Mouse (Mus musculus) MEL (cell line): ENCODE measurements around the gene Lrrk2. TPM values are rescaled to one million over a fixed set of nuclear protein-coding genes. Genes with fewer than 3 reads are reported as not detected.

Source experiments
- DNase-seq: peaks from one replicate; pipeline ENCODE4 v3.0.0; 2011; ENCODE audit warnings: low read depth, low spot score
- H3K27ac ChIP-seq: 2 replicates; pipeline ENCODE4 v1.5.1; 2012; ENCODE audit warnings: low read depth, mild to moderate bottlenecking, control low read depth, low read length, moderate library complexity; ENCODE audit not compliant: control insufficient read depth
- H3K27me3 ChIP-seq, 2 experiments: fragments of 150-350 bp in 1 of 2; sonication (generic) in 1 of 2; 2 replicates each; pipeline ENCODE4 v1.6.1; 2012; ENCODE audit warnings: low read length in 2 of 2, mild to moderate bottlenecking in 2 of 2, improper control_type of control experiment in 1 of 2, moderate library complexity in 1 of 2; ENCODE audit not compliant: insufficient read depth in 2 of 2, control insufficient read depth in 1 of 2
- H3K36me3 ChIP-seq, 2 experiments: 2 replicates each; pipeline ENCODE4 v1.6.1; 2012 to 2014; ENCODE audit warnings: low read length in 2 of 2, improper control_type of control experiment in 1 of 2, inconsistent platforms in 1 of 2, mild to moderate bottlenecking in 1 of 2; ENCODE audit not compliant: insufficient read depth in 2 of 2, control insufficient read depth in 1 of 2
- H3K4me1 ChIP-seq, 2 experiments: fragments of 150-350 bp in 1 of 2; sonication (generic) in 1 of 2; 2 replicates each; pipeline ENCODE4 v1.6.1; 2012; ENCODE audit warnings: low read length in 2 of 2, improper control_type of control experiment in 1 of 2, mild to moderate bottlenecking in 1 of 2; ENCODE audit not compliant: insufficient read depth in 2 of 2, control insufficient read depth in 1 of 2
- H3K4me3 ChIP-seq, 2 experiments: fragments of 150-350 bp in 1 of 2; sonication (generic) in 1 of 2; 2 replicates each; pipeline ENCODE4 v1.5.1; 2012; ENCODE audit warnings: low read depth in 2 of 2, low read length in 2 of 2, mild to moderate bottlenecking in 2 of 2, moderate library complexity in 2 of 2, control low read depth in 1 of 2, improper control_type of control experiment in 1 of 2; ENCODE audit not compliant: control insufficient read depth in 1 of 2, insufficient read depth in 1 of 2
- H3K79me2 ChIP-seq: 2 replicates; pipeline ENCODE4 v1.6.1; 2012; ENCODE audit warnings: mild to moderate bottlenecking, low read length, moderate library complexity; ENCODE audit not compliant: control insufficient read depth, poor library complexity, insufficient read depth
- H3K9ac ChIP-seq: 2 replicates; pipeline ENCODE4 v1.6.1; 2012; ENCODE audit warnings: low read depth, mild to moderate bottlenecking, control low read depth, low read length, moderate library complexity; ENCODE audit not compliant: control insufficient read depth, poor library complexity, severe bottlenecking
- H3K9me3 ChIP-seq: fragments of 150-350 bp; sonication (generic); replicated peaks from 2 replicates; pipeline ENCODE4 v1.6.1; 2012; ENCODE audit warnings: mild to moderate bottlenecking, low read length, improper control_type of control experiment, moderate library complexity; ENCODE audit not compliant: insufficient read depth
- BHLHE40 ChIP-seq: IDR thresholded peaks from 2 replicates; pipeline ENCODE4 v1.6.1; 2012; ENCODE audit warnings: low read depth, mild to moderate bottlenecking, inconsistent platforms, low read length, improper control_type of control experiment, borderline replicate concordance
- CHD1 ChIP-seq: IDR thresholded peaks from 2 replicates; pipeline ENCODE4 v1.6.1; 2012; ENCODE audit warnings: low read depth, mild to moderate bottlenecking, inconsistent platforms, low read length, improper control_type of control experiment
- CTCF ChIP-seq, 3 experiments: IDR thresholded peaks in 2 of 3; conservative IDR thresholded peaks in 1 of 3; 2 replicates each; pipeline ENCODE4 v1.5.1; 2011 to 2012; ENCODE audit warnings: low read length in 3 of 3, low read depth in 2 of 3, mild to moderate bottlenecking in 2 of 3, improper control_type of control experiment in 1 of 3, inconsistent platforms in 1 of 3, mixed read lengths in 1 of 3, moderate library complexity in 1 of 3; ENCODE audit not compliant: control insufficient read depth in 1 of 3, insufficient read depth in 1 of 3, poor library complexity in 1 of 3, severe bottlenecking in 1 of 3
- ELF1 ChIP-seq: IDR thresholded peaks from 2 replicates; pipeline ENCODE4 v1.6.1; 2014; ENCODE audit warnings: low read depth, mild to moderate bottlenecking, inconsistent platforms, low read length, improper control_type of control experiment, moderate library complexity
- GABPA ChIP-seq: IDR thresholded peaks from 2 replicates; pipeline ENCODE4 v1.6.1; 2012; ENCODE audit warnings: low read depth, mild to moderate bottlenecking, inconsistent platforms, low read length, improper control_type of control experiment, moderate library complexity
- GATA1 ChIP-seq: IDR thresholded peaks from 2 replicates; pipeline ENCODE4 v1.6.1; 2011; ENCODE audit warnings: low read depth, low read length, improper control_type of control experiment
- HCFC1 ChIP-seq: IDR thresholded peaks from 2 replicates; pipeline ENCODE4 v1.6.1; 2012; ENCODE audit warnings: low read depth, mild to moderate bottlenecking, inconsistent platforms, low read length, improper control_type of control experiment, moderate library complexity
- KAT2A ChIP-seq: conservative IDR thresholded peaks from 2 replicates; pipeline ENCODE4 v1.6.1; 2012; ENCODE audit warnings: low read depth, low read length, improper control_type of control experiment, inconsistent platforms
- MAFK ChIP-seq: IDR thresholded peaks from 2 replicates; pipeline ENCODE4 v1.6.1; 2011; ENCODE audit warnings: low read depth, mild to moderate bottlenecking, low read length, improper control_type of control experiment, borderline replicate concordance
- MAZ ChIP-seq: IDR thresholded peaks from 2 replicates; pipeline ENCODE4 v1.6.1; 2012; ENCODE audit warnings: low read depth, mild to moderate bottlenecking, inconsistent platforms, low read length, improper control_type of control experiment
- MEF2A ChIP-seq: IDR thresholded peaks from 2 replicates; pipeline ENCODE4 v1.6.1; 2014; ENCODE audit warnings: low read depth, mild to moderate bottlenecking, inconsistent platforms, low read length, improper control_type of control experiment; ENCODE audit not compliant: poor library complexity, insufficient replicate concordance, severe bottlenecking; ENCODE audit errors: extremely low read depth
- MYB ChIP-seq: IDR thresholded peaks from 2 replicates; pipeline ENCODE4 v1.6.1; 2011; ENCODE audit warnings: mild to moderate bottlenecking, low read depth, low read length, improper control_type of control experiment
- NELFE ChIP-seq: IDR thresholded peaks from 2 replicates; pipeline ENCODE4 v1.6.1; 2011; ENCODE audit warnings: low read depth, low read length, improper control_type of control experiment
- NRF1 ChIP-seq: IDR thresholded peaks from 2 replicates; pipeline ENCODE4 v1.6.1; 2014; ENCODE audit warnings: low read depth, mild to moderate bottlenecking, inconsistent platforms, low read length, improper control_type of control experiment, moderate library complexity; ENCODE audit not compliant: poor library complexity, insufficient read depth, severe bottlenecking
- POLR2AphosphoS2 ChIP-seq: IDR thresholded peaks from 2 replicates; pipeline ENCODE4 v1.6.1; 2011; ENCODE audit warnings: low read length, improper control_type of control experiment
- RAD21 ChIP-seq: IDR thresholded peaks from 2 replicates; pipeline ENCODE4 v1.6.1; 2011; ENCODE audit warnings: mild to moderate bottlenecking, low read depth, low read length, improper control_type of control experiment
- RCOR1 ChIP-seq: IDR thresholded peaks from 2 replicates; pipeline ENCODE4 v1.6.1; 2012; ENCODE audit warnings: low read depth, mild to moderate bottlenecking, inconsistent platforms, low read length, improper control_type of control experiment
- SIN3A ChIP-seq: IDR thresholded peaks from 2 replicates; pipeline ENCODE4 v1.6.1; 2012; ENCODE audit warnings: low read length, improper control_type of control experiment, inconsistent platforms
- SMC3 ChIP-seq: IDR thresholded peaks from 2 replicates; pipeline ENCODE4 v1.6.1; 2011; ENCODE audit warnings: low read depth, low read length, improper control_type of control experiment
- ZMIZ1 ChIP-seq: IDR thresholded peaks from 2 replicates; pipeline ENCODE4 v1.6.1; 2012; ENCODE audit warnings: low read depth, mild to moderate bottlenecking, inconsistent platforms, low read length, improper control_type of control experiment, moderate library complexity
- ZNF384 ChIP-seq: IDR thresholded peaks from 2 replicates; pipeline ENCODE4 v1.6.1; 2012; ENCODE audit warnings: low read depth, mild to moderate bottlenecking, inconsistent platforms, low read length, improper control_type of control experiment
- polyA plus RNA-seq, 2 experiments: library from polyadenylated mRNA; stranded (reverse) in 1 of 2; unstranded in 1 of 2; fragments of >175 nt in 1 of 2; fragments of >200 nt in 1 of 2; gene quantifications; 2 replicates each; pipeline versions ENCODE4 v1.2.1 to v1.2.4; 2012; ENCODE audit warnings: low replicate concordance in 2 of 2, low read depth in 1 of 2; ENCODE audit not compliant: insufficient read length in 2 of 2, insufficient read depth in 1 of 2, missing spikeins in 1 of 2
- total RNA-seq: library from RNA; depleted of rRNA; stranded (reverse); fragments of 300-350 nt; gene quantifications from 2 replicates; pipeline ENCODE4 v1.2.3, GENCODE M21; 2012; rRNA removed

The Lrrk2 gene
- total RNA-seq (not detected in 2 replicates), polyA plus RNA-seq (not detected)

DNA sequence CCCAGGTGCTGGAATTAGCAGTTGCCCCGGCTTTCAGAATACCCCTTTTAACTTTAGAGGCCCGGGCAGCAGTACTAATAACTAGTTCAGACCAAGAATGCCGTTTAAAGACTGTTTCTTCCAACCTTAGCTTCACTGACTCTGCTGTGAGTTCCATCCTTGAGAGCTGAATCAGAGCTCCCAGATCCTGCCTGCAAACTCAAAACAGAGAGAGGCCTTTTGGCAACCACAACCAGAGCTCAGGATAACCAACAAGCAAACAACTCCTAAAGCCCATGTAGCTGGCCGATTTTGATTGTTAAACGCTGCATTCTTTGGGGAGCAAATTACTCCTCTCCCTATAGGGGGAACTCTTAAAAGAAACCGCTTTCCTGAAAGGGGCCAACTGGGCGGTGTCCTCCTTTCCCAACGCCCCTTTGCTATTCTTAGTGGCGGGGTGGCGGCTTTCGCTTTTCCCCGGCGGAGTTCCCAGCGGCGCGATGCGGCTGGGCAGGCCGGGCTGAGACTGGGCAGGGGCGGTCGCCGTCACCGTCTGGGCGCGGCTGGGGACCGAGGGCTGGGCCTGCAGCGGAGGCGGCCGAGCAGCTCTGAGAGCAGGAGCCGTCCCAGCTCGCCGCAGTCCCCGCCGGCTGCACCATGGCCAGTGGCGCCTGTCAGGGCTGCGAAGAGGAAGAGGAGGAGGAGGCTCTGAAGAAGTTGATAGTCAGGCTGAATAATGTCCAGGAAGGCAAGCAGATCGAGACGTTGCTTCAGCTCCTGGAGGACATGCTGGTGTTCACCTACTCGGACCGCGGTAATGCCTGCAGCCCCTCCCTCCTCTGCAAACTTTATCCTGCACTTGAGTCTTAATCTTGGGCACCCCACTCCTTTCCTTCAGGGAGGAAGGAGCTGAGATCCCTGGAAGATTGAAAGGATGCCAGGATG, at the start of gene Lrrk2:
TSS of gene Lrrk2 (plus strand) at position 531 of the 924 bp plus-strand sequence.
- Histone ChIP-seq H3K79me2 (no peaks in the 10 kb centered on the region), H3K27ac (no peak within 1 kb of the TSS), H3K9ac (no peak within 1 kb of the TSS), H3K9me3 (no peaks in the 10 kb centered on the region), H3K36me3 (no peaks in the 10 kb centered on the region), H3K4me1 (no peaks in the 10 kb centered on the region), H3K4me3 (no peak within 1 kb of the TSS), H3K27me3 (no peaks in the 10 kb centered on the region)
- no peak for TF ChIP-seq SMC3
- no peak for TF ChIP-seq GATA1
- no peak for DNase-seq

DNA sequence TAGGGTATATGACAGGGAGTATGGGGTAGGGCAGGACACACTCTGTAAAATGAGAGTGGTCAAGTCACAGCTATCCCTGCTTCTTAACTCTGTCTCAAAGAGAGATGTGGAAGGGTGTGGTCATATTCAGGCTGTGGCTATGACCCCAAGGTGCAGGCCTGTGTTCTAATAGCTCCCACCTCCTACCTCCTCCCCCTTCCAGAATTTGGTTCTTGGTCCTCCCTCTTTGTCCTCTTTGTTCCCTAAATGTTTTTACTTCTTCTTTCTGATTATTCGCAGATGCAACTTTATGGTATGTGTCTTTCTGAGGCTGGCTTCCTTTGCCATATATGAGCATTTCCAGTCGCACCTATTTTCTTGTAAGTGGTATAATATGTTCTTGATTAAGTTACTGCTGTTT, 48.5 kb upstream of the Lrrk2 start:
- no peak overlapping the region for H3K9ac ChIP-seq
- no peaks in the 10 kb centered on the region for H3K36me3 ChIP-seq
- no peak overlapping the region for H3K27ac ChIP-seq

DNA sequence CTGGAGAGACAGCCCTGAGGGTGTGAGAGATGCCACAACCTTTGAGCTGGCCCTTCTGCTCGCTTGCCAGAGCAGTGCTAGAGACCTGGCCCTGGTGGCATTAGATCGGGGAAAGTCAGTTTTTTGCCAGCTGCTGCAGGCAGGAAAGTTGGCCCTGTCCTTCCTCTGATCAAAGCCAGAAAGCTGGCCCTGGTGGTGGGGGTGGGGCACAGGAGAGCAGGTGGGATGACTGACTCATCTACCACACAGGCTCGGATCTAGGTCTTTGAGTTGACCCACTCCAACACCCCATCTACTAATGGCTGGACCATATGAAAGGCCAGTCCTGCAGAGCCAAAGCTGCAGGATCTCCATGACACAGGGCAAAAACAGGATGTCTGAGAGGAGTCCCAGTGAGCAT, 43.8 kb upstream of the Lrrk2 start:
- no peaks in the 10 kb centered on the region for H3K27me3 ChIP-seq
- H3K79me2 ChIP-seq = no peaks in the 10 kb centered on the region
- no peak for DNase-seq
- no peaks in the 10 kb centered on the region for H3K9me3 ChIP-seq
- H3K4me3 ChIP-seq = no peak overlapping the region
- no peaks in the 10 kb centered on the region for H3K4me1 ChIP-seq
- no peak overlapping the region for H3K27ac ChIP-seq
- H3K36me3 ChIP-seq = no peaks in the 10 kb centered on the region
- TF ChIP-seq MEF2A (no peak), CHD1 (no peak), RCOR1 (no peak)
- no peak overlapping the region for H3K9ac ChIP-seq

More for the DNA sequence above, 48.5 kb upstream of the Lrrk2 start:
- H3K4me3 ChIP-seq = no peak overlapping the region
- no peaks in the 10 kb centered on the region for H3K9me3 ChIP-seq
- DNase-seq = no peak
- no peak for TF ChIP-seq GABPA
- TF ChIP-seq MAFK = no peak
- TF ChIP-seq KAT2A = no peak
- TF ChIP-seq CTCF (IDR thresholded peaks at IDR 0.05 in 2 of 3, conservative IDR thresholded peaks at IDR 0.05 in 1 of 3; ENCODE audit: control insufficient read depth in 1 of 3, insufficient read depth in 1 of 3, low read depth in 2 of 3, low read length in 3 of 3, poor library complexity in 1 of 3, severe bottlenecking in 1 of 3) = no peak
- no peak for TF ChIP-seq MYB
- TF ChIP-seq SIN3A = no peak
- no peak for TF ChIP-seq RAD21
- no peak for TF ChIP-seq BHLHE40
- TF ChIP-seq GATA1 = no peak
- TF ChIP-seq HCFC1 = no peak
- TF ChIP-seq CHD1 = no peak
- no peak for TF ChIP-seq ZNF384
- TF ChIP-seq POLR2AphosphoS2 = no peak
- no peak for TF ChIP-seq NRF1
- TF ChIP-seq ZMIZ1 = no peak
- TF ChIP-seq ELF1 = no peak
- no peak for TF ChIP-seq MAZ
- no peak for TF ChIP-seq NELFE
- H3K27me3 ChIP-seq = no peaks in the 10 kb centered on the region
- H3K4me1 ChIP-seq = no peaks in the 10 kb centered on the region
- H3K79me2 ChIP-seq = no peaks in the 10 kb centered on the region
